Mouse (Mus musculus) cerebellum, adult 2 months (tissue): ENCODE data around the gene Ranbp3. TPM values are rescaled to one million over a fixed set of nuclear protein-coding genes. Genes with fewer than 3 reads are reported as not detected.

Source experiments
- DNase-seq, 2 experiments: peaks; one replicate each; pipeline ENCODE4 v3.0.0; 2021
- H3K27ac ChIP-seq: fragments of 200-500 bp; 2 replicates; pipeline ENCODE4 v1.5.1; 2012; ENCODE audit warnings: low read length, control low read depth, inconsistent platforms; ENCODE audit not compliant: insufficient read depth
- H3K27me3 ChIP-seq: fragments of 200-500 bp; 2 replicates; pipeline ENCODE4 v1.6.1; 2012; ENCODE audit warnings: inconsistent platforms, mild to moderate bottlenecking, low read length, moderate library complexity; ENCODE audit not compliant: control insufficient read depth, insufficient read depth
- H3K4me1 ChIP-seq: fragments of 200-500 bp; 2 replicates; pipeline ENCODE4 v1.6.1; 2011; ENCODE audit warnings: low read length; ENCODE audit not compliant: control insufficient read depth, insufficient read depth
- H3K4me3 ChIP-seq: fragments of 200-500 bp; replicated peaks from 2 replicates; pipeline ENCODE3; 2011; ENCODE audit warnings: mild to moderate bottlenecking, low read depth, low read length, control low read depth; ENCODE audit not compliant: insufficient read depth
- CTCF ChIP-seq: fragments of 200-500 bp; IDR thresholded peaks from 2 replicates; pipeline ENCODE4 v1.5.1; 2011; ENCODE audit warnings: low read depth, mild to moderate bottlenecking, control low read depth, low read length, moderate library complexity, borderline replicate concordance; ENCODE audit not compliant: insufficient read depth
- POLR2A ChIP-seq: fragments of 200-500 bp; IDR thresholded peaks from 2 replicates; pipeline ENCODE4 v1.6.1; 2011; ENCODE audit warnings: low read length, control low read depth, borderline replicate concordance; ENCODE audit not compliant: insufficient read depth
- WGBS: fragments of 180-500 bp; shearing (Covaris S2); methylation state at CpG from one replicate; pipeline ENCODE4 v1.1.7; 2018; 5-methylcytosine and 5-hydroxymethylcytosine counted together
- polyA plus RNA-seq: library from polyadenylated mRNA; depleted of rRNA; stranded (reverse); fragments of >200 nt; gene quantifications from 2 replicates; pipeline ENCODE4 v1.2.3, GENCODE M21; 2012

Gene Ranbp3
- polyA plus RNA-seq, 1 experiment, result 125 TPM

GRCm38 (mm10) chr17:56700451-56700850 lies 27.4 kb downstream of the Ranbp3 start:
- 72% methylated on average over 2 of the region's 2 CpGs for WGBS
- H3K4me1 ChIP-seq, result no peaks in the 10 kb centered on the region; the same call in 1 of the 2 replicates
- no peak for DNase-seq
- H3K27ac ChIP-seq, result no peak overlapping the region
- H3K4me3 ChIP-seq, result no peak overlapping the region
- no peaks in the 10 kb centered on the region for H3K27me3 ChIP-seq
- TF ChIP-seq POLR2A, result no peak
- no peak for TF ChIP-seq CTCF

- Histone ChIP-seq H3K27ac (no peak overlapping the region), H3K4me1 (no peaks in the 10 kb centered on the region), H3K27me3 (no peaks in the 10 kb centered on the region), H3K4me3 (no peak overlapping the region)
- WGBS, result 81% methylated on average over 4 of the region's 4 CpGs
- TF ChIP-seq POLR2A, result no peak
- no peak for TF ChIP-seq CTCF
- no peak for DNase-seq
Measured at GRCm38 (mm10) chr17:56703038-56703437, 29.9 kb downstream of the Ranbp3 start.

GRCm38 (mm10) chr17:56706515-56706914 lies 33.4 kb downstream of the Ranbp3 start:
- no peaks in the 10 kb centered on the region for H3K27me3 ChIP-seq
- no peak overlapping the region for H3K4me3 ChIP-seq
- TF ChIP-seq POLR2A (no peak), CTCF (no peak)
- H3K27ac ChIP-seq, result no peak overlapping the region
- no peaks in the 10 kb centered on the region for H3K4me1 ChIP-seq
- DNase-seq, result no peak
- 94% methylated on average over 1 of the region's 1 CpGs for WGBS

GRCm38 (mm10) chr17:56708692-56709091 lies 35.6 kb downstream of the Ranbp3 start:
- TF ChIP-seq CTCF (no peak), POLR2A (no peak)
- DNase-seq, result no peak
- 24% methylated on average over 4 of the region's 4 CpGs for WGBS
- H3K27ac ChIP-seq, result no peak overlapping the region
- H3K4me3 ChIP-seq, result no peak overlapping the region
- no peaks in the 10 kb centered on the region for H3K4me1 ChIP-seq
- H3K27me3 ChIP-seq, result no peaks in the 10 kb centered on the region

GRCm38 (mm10) chr17:56709708-56710107 lies 36.6 kb downstream of the Ranbp3 start:
- no peak for DNase-seq
- TF ChIP-seq POLR2A (no peak), CTCF (no peak)
- WGBS, result 86% methylated on average over 3 of the region's 3 CpGs
- Histone ChIP-seq H3K27ac (no peak overlapping the region), H3K27me3 (no peaks in the 10 kb centered on the region), H3K4me1 (no peaks in the 10 kb centered on the region), H3K4me3 (no peak overlapping the region)

- 63% methylated on average over 11 of the region's 11 CpGs for WGBS
- TF ChIP-seq CTCF (no peak), POLR2A (no peak)
- DNase-seq, result no peak
- no peaks in the 10 kb centered on the region for H3K27me3 ChIP-seq
- H3K4me3 ChIP-seq, result no peak overlapping the region
- peaks cover 15% of the 10 kb centered on the region for H3K4me1 ChIP-seq
- H3K27ac ChIP-seq, result no peak overlapping the region
Measured at GRCm38 (mm10) chr17:56715360-56715759, 42.3 kb downstream of the Ranbp3 start.

GRCm38 (mm10) chr17:56715914-56716654 lies 43.0 kb downstream of the Ranbp3 start:
- Histone ChIP-seq H3K4me3 (peak overlapping the region; percentile 71), H3K27ac (peak overlapping the region; percentile 29; the same call in 1 of the 2 replicates), H3K27me3 (no peaks in the 10 kb centered on the region), H3K4me1 (peaks cover 15% of the 10 kb centered on the region)
- no peak for DNase-seq
- TF ChIP-seq CTCF (no peak), POLR2A (no peak)
- WGBS, result 20% methylated on average over 22 of the region's 22 CpGs

- peak overlapping the region; percentile 71 for H3K4me3 ChIP-seq
- H3K27me3 ChIP-seq, result no peaks in the 10 kb centered on the region
- peak; percentile 95 for DNase-seq
- peaks cover 15% of the 10 kb centered on the region for H3K4me1 ChIP-seq
- peak overlapping the region; percentile 29 for H3K27ac ChIP-seq
- TF ChIP-seq POLR2A (peak; percentile 47; the same call in 1 of the 2 replicates), CTCF (no peak)
- under 1% methylated on average over 55 of the region's 55 CpGs for WGBS
Measured at GRCm38 (mm10) chr17:56716655-56717362, 43.7 kb downstream of the Ranbp3 start.
